Mouse (Mus musculus) spleen, adult 2 months (tissue): ENCODE data around the gene Pom121l2. TPM values are rescaled to one million over a fixed set of nuclear protein-coding genes. Genes with fewer than 3 reads are reported as not detected.

Experiments
- DNase-seq, 2 experiments: peaks; one replicate each; pipeline versions ENCODE4 v3.0.0 to v3.0.0-alpha.2; 2012 to 2021; ENCODE audit warnings: low spot score in 2 of 2, low read depth in 1 of 2
- H3K27ac ChIP-seq: fragments of 200-500 bp; 2 replicates; pipeline ENCODE4 v1.5.1; 2012; ENCODE audit warnings: low read length, inconsistent platforms; ENCODE audit not compliant: insufficient read depth
- H3K27me3 ChIP-seq: fragments of 200-500 bp; 2 replicates; pipeline ENCODE4 v1.6.1; 2012; ENCODE audit warnings: mild to moderate bottlenecking, moderate library complexity, low read length, inconsistent platforms; ENCODE audit not compliant: control insufficient read depth, insufficient read depth
- H3K36me3 ChIP-seq: fragments of 200-500 bp; 2 replicates; pipeline ENCODE4 v1.6.1; 2012; ENCODE audit warnings: mild to moderate bottlenecking, low read length, inconsistent platforms; ENCODE audit not compliant: control insufficient read depth, insufficient read depth
- H3K4me1 ChIP-seq: fragments of 200-500 bp; 2 replicates; pipeline ENCODE4 v1.6.1; 2011; ENCODE audit warnings: inconsistent platforms; ENCODE audit not compliant: control insufficient read depth, insufficient read depth, insufficient read length
- H3K4me3 ChIP-seq: fragments of 200-500 bp; 2 replicates; pipeline ENCODE4 v1.5.1; 2011; ENCODE audit warnings: mild to moderate bottlenecking, inconsistent platforms; ENCODE audit not compliant: insufficient read depth, insufficient read length; ENCODE audit errors: extremely low read depth
- CTCF ChIP-seq: fragments of 200-500 bp; IDR thresholded peaks from 2 replicates; pipeline ENCODE4 v1.5.1; 2011; ENCODE audit warnings: mild to moderate bottlenecking, inconsistent platforms; ENCODE audit not compliant: insufficient read depth, insufficient read length, insufficient replicate concordance; ENCODE audit errors: extremely low read depth
- POLR2A ChIP-seq: fragments of 200-500 bp; IDR thresholded peaks from 2 replicates; pipeline ENCODE4 v1.6.1; 2011; ENCODE audit warnings: low read depth, low read length, inconsistent platforms
- WGBS: fragments of 180-500 bp; shearing (Covaris S2); methylation state at CpG from one replicate; pipeline ENCODE4 v1.1.7; 2018; 5-methylcytosine and 5-hydroxymethylcytosine counted together
- polyA plus RNA-seq: library from polyadenylated mRNA; depleted of rRNA; stranded (reverse); fragments of >200 nt; gene quantifications from 2 replicates; pipeline ENCODE4 v1.2.3, GENCODE M21; 2012

Pom121l2 gene
- polyA plus RNA-seq, 1 experiment, result not detected

DNA sequence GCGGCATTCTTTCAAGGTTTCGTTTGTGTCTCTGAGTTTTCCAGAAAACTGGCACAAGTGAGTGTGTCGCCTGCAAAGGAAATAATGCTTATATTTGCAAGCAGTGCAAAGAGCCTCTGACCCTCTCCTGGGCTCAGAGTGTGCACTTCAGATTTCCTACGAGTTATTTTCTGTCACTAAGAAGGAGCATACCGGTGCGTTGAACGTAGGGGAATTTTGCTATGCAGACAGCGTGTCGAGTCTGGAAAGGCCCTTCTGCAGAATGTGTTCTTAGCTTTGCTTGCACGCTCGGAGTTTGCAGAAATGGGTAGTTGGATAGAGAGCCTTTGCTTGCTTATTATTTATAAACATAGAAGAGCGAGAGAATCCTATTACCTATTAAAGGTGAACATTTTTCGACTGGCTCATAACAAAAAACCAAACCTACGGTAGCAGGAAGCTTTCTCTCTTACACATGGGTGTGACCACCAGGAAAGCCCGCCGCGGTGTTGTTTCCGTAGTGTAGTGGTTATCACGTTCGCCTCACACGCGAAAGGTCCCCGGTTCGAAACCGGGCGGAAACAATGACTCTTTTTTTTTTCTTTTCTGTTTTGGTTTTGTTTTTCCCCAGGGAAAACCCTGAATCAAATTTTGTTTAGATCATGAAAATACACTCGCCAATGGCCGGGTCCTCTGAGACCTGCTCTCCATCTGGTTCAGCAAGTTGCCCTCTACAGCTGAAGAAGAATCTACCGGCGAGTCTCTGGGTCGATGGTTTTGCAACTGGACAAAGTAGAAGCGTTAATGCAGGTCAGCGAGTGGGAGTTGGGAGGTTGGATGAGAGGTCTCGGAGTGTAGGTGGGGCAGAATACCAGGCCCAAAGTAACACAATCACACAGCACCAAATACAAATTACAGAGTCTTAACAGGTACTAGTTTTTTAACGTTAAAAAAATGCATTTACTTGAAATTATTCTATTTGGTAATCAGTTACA, 45.4 kb downstream of the Pom121l2 start:
- peak overlapping the region; percentile 57 for H3K4me3 ChIP-seq
- H3K4me1 ChIP-seq, result peaks cover 2% of the 10 kb centered on the region
- 5% methylated on average over 35 of the region's 35 CpGs for WGBS
- peak; percentile 66 to 73 for DNase-seq
- no peaks in the 10 kb centered on the region for H3K27me3 ChIP-seq
- H3K27ac ChIP-seq, result 0 out of 2 replicates have a peak overlapping the region, but pooled peaks have one; percentile 34
- no peaks in the 10 kb centered on the region for H3K36me3 ChIP-seq
- TF ChIP-seq CTCF (no peak), POLR2A (no peak)

- 2% methylated on average over 40 of the region's 40 CpGs for WGBS
- TF ChIP-seq CTCF, result peak; percentile 89; the same call in 1 of the 2 replicates
- TF ChIP-seq POLR2A, result no peak
- peak overlapping the region; percentile 63 for H3K4me3 ChIP-seq
- peaks cover 2% of the 10 kb centered on the region for H3K4me1 ChIP-seq
- no peaks in the 10 kb centered on the region for H3K36me3 ChIP-seq
- H3K27me3 ChIP-seq, result no peaks in the 10 kb centered on the region
- DNase-seq, result peak; percentile 81 to 88
- H3K27ac ChIP-seq, result peak overlapping the region; percentile 59; the same call in 1 of the 2 replicates
Measured at GRCm38 (mm10) chr13:22028673-22029460, 47.9 kb downstream of the Pom121l2 start.

DNA sequence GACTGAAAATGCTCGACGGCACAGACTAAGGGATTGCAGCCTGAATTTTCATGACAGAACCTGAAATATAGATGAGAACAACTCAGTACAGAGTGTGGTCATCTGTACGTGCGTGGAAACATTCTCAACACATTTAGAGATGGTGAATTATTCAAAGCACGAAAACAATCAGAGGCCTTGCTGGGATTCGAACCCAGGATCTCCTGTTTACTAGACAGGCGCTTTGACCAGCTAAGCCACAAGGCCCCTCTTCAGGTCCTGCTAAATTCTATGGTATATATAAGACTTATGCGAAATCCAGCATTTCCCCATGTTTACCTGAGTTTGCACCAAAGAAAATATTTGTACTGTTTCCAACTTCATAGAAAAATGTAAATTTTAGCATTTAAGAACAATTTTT, 48.9 kb downstream of the Pom121l2 start:
- Histone ChIP-seq H3K36me3 (no peaks in the 10 kb centered on the region), H3K4me1 (peaks cover 4% of the 10 kb centered on the region), H3K27ac (no peak overlapping the region), H3K27me3 (no peaks in the 10 kb centered on the region), H3K4me3 (no peak overlapping the region)
- DNase-seq, result no peak
- WGBS, result 82% methylated on average over 8 of the region's 8 CpGs
- TF ChIP-seq POLR2A (no peak), CTCF (no peak)

GRCm38 (mm10) chr13:22030493-22030892, 49.5 kb downstream of the Pom121l2 start:
- peaks cover 6% of the 10 kb centered on the region for H3K4me1 ChIP-seq
- no peaks in the 10 kb centered on the region for H3K27me3 ChIP-seq
- WGBS, result 5% methylated on average over 4 of the region's 4 CpGs
- no peak for DNase-seq
- no peaks in the 10 kb centered on the region for H3K36me3 ChIP-seq
- H3K27ac ChIP-seq, result no peak overlapping the region
- H3K4me3 ChIP-seq, result no peak overlapping the region
- TF ChIP-seq POLR2A (no peak), CTCF (no peak)

GRCm38 (mm10) chr13:22033741-22034442, 52.9 kb downstream of the Pom121l2 start:
- no peak for DNase-seq
- 57% methylated on average over 5 of the region's 5 CpGs for whole genome bisulfite sequencing
- no peak overlapping the region for H3K4me3 ChIP-seq
- H3K27me3 ChIP-seq, result no peaks in the 10 kb centered on the region
- TF ChIP-seq CTCF (no peak), POLR2A (no peak)
- H3K4me1 ChIP-seq, result peaks cover 3% of the 10 kb centered on the region; the same call in 1 of the 2 replicates
- no peaks in the 10 kb centered on the region for H3K36me3 ChIP-seq
- H3K27ac ChIP-seq, result no peak overlapping the region
